Mouse (Mus musculus): Measurements from ENCODE around the gene Rnf135.

DNA sequence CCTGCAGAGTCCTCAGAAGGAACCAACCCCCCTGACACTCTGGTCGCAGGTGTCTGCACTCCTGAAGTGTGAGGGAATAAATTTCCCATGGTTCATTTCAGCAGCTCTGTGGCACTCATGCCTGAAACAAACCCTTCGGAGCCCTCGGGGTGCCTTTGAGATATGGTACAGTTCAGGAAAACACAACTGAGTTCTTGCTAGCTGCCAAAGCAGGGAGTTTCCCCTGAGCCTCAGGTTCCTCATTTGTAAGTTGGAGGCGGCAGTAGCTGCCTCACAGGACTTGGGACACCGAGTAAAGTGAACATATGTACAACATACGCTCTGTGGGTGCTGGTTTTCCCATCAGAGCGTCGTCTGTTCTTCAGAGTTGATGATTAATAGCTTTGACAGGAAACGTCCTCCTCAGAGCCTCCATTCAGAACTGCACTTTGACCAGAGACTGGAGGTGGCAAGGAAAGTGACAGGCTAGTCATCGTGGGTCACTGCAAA lies 37.8 kb upstream of the Rnf135 start:
- TF ChIP-seq REST (IDR thresholded peaks at IDR 0.05; ENCODE audit: insufficient read depth, insufficient read length), result no peak
- no peak for TF ChIP-seq POLR2A (IDR thresholded peaks at IDR 0.05; ENCODE audit: insufficient read length, low read depth)
- no peak for TF ChIP-seq SRF (IDR thresholded peaks at IDR 0.05; ENCODE audit: control insufficient read depth, insufficient read length, low read depth)
- no peak for TF ChIP-seq POLR2AphosphoS2 (IDR thresholded peaks at IDR 0.05; ENCODE audit: insufficient read length, low read depth)
- TF ChIP-seq CEBPB (IDR thresholded peaks at IDR 0.05; ENCODE audit: insufficient read depth, poor library complexity, severe bottlenecking), result no peak
- no peak for TF ChIP-seq TCF12 (IDR thresholded peaks at IDR 0.05; ENCODE audit: insufficient read depth, poor library complexity, severe bottlenecking)
- TF ChIP-seq MAX (IDR thresholded peaks at IDR 0.05; ENCODE audit: low read depth), result no peak
- TF ChIP-seq MYOG (IDR thresholded peaks at IDR 0.05; ENCODE audit: control insufficient read depth in 1 of 3, insufficient read depth in 1 of 3, insufficient read length in 2 of 3, low read depth in 2 of 3), result no peak
- TF ChIP-seq E2F4 (IDR thresholded peaks at IDR 0.05; ENCODE audit: insufficient read depth), result no peak
- no peak for TF ChIP-seq MYOD1 (IDR thresholded peaks at IDR 0.05; ENCODE audit: control insufficient read depth in 1 of 3, insufficient read length in 2 of 3, low read depth in 2 of 3)
- no peak for TF ChIP-seq TCF3 (IDR thresholded peaks at IDR 0.05; ENCODE audit: insufficient read length, low read depth)
